Mouse (Mus musculus) mouse embryonic stem cell (cell line): Measurements from ENCODE around the gene Endov.

Experiments
- in situ Hi-C, 2 experiments: fragments of 300-500 bp; cut with MboI; formaldehyde crosslinking; loops; 1 replicate in 1 of 2; 3 replicates in 1 of 2; pipeline ENCODE4 v1.14.3; 2019 to 2020; ENCODE audit warnings: low sequenced_read_pairs in 2 of 2, low pct_unique_long_range_greater_than_20kb in 1 of 2, mixed read lengths in 1 of 2; ENCODE audit not compliant: unreplicated experiment in 1 of 2

The Endov gene

DNA sequence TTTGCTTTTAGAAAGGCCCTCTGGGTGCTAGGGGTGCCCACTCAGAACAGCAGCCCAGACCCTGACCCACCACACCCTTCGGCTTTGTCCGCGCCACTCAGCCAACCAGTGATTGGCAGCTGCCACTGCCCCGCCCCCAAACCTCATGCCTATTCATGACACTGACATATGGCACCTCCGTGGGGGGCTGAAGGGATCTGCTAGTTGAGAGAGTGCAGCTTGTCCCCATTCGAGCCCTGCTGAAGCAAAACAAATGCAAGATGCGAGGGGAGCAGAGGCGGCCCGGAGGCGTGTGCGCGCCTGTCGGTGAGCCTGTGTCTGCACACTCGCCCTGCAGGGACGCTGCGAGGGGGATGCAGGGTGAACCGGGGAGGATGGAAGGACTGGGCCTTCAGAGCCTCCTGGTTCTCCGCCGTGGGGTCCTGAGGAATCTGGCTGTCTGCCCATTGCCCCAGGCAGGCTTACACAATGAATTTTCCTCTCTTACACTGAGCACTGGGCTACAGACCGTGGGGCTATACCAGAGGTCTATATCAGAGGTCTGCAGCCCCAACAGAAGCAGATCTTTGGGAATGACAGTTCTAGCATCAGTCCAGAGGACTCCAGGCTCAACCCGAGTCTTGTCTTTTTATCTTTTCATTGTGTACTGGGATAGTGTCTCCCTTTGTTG is 24.0 kb downstream of the Endov start:
- in situ Hi-C loops: loop anchor here in 1 of 2 experiments (10.0 kb wide), 1 partner anchor 390 kb away; no protein-coding TSS in a partner anchor

DNA sequence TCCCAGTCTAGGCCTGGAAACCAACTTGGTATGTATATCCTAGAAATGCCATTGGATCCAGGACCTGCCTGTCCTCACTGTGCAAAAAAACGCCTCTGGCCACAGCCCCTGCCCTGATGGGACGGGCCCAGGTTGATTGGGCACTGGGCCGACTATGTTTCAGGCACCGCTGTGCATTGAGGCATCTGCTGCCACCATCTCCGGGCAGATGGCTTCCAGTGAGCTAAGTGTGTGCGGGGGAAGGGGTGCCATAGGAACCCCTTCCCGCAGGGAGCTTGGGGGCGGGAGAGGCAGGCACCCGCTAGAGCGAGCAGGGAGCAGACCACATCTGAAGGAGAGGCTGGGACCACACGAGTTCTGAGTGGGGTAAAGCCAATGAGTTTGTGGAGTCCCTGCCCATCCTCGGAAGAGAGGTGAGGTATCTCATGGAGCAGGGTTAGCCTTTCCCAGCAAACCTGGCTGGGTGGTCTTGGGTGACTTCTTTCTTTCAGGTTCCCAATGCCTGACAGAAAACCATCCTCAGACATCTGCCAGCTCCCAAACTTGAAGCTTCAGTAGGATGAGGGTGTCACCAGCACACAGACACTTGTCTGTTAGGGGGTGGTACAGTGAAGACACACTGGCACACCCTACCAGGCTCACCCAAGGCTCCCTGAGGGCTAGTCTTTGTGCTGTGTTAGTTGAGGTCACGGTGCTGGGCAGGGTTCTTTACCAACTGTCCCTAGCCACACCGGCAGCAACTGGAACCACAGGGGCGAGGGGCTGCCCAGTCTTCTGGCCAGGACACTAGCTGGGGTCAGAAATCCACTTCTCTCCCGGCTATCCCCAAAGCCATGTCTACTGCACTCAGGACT is 24.9 kb downstream of the Endov start:
- in situ Hi-C loops: loop anchor here in 1 of 2 experiments (10.0 kb wide), 1 partner anchor 389 kb away; no protein-coding TSS in a partner anchor

DNA sequence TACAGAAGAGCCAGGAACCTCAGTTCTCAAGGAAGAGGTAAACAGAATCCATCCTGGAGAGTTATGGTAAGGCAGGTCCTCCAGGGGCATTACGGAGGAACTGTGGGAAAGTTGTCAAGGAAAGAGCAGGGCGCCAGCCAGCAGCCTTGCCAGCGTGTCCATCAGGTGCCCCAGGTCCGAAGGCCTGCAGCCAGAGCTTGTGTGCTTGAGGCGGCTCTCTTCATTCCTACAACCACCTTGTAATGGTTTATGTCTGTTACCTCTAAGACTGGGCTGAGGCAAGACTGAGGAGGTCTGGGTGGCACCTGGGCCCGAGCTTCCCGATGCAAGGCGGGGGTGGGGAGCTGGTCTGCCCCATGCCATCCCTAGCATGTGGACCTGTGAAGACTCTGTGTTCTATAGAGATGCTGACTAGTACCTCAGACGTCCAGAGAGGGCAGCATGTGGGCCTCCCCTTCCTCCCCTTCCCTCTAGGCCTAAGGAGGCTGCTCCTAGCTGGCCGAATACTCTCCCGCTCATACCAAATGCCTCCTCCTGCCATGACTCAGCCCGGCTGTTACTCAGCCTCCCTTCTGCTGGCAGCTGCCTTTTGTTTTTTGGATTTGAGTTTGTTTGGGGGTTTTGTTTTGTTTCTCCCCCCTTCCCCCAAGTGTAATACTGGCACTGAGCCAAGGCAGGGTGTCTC is 25.7 kb downstream of the Endov start:
- in situ Hi-C loops: loop anchor here in 1 of 2 experiments (10.0 kb wide), 1 partner anchor 388 kb away; no protein-coding TSS in a partner anchor

DNA sequence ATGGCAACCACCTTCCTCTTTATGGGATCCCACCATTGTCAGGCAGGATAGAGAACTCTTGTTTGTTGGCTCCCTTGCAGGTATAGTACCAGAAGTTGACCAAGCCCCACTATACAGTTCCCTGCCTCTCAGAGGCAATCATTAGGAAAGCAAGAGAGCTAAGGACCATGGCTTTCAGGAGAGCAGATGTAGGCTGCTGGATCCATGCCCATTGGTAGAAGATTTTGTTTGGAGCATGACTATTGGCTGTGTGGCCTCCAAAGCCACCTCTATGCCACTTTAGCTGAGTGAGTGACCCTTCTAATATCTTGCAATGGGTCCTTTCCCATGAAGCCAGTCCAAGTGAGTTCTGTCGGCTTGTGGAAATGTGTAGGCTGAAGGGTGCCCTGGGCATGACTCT is 28.2 kb downstream of the Endov start:
- in situ Hi-C loops: loop anchor here in 1 of 2 experiments (10.0 kb wide), 1 partner anchor 385 kb away; no protein-coding TSS in a partner anchor

DNA sequence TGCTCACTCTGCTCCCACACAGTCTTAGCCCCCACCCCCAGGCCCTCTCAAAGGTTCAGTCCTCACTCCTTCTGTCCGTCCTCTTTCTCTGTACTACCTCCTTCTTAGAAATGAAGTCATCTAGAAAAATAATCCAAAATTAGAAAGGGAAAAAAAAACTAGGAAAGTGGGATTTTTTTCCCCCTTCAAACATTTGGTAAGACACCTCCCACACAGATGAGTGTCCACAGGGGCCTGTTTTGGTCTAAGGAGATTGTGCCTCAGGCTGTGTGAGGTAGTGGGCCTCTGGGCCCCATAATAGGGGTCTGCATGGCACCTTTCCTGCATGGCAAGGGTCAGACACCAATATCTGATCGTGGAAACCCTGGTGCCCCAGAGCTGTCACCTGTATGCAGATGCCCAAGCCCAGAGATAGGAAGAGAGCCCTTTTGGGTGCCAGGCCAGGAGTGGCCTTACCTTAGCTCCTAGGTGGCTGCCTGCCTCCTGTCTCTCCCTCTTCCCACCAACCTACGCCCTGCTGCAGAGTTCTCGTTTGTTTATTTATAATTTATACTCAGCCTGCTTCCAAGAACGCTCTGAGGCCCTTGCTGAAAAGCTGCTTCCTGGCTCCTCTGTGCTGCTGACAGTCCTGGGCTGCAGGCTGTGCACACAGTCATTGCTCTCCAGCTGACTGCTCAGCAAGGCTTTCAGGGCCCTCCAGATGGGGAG is 29.0 kb downstream of the Endov start:
- in situ Hi-C loops: no loop called here

DNA sequence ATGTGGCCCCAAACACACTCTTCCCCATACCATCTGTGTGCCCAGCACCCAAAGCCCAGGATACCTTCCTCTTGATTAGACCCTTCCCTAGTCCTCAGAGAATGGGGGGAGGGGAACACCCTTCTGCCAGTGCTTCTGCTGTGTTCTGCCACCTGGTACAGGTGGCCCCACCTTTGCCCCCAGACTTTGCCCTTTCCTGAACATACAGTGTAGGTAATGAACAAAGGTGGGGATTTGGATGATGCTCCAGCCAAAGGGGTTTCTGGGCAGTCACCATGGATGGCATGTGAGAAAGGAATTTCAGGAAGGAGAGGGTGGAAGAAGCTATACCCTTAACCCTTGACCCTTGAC is 29.5 kb downstream of the Endov start:
- in situ Hi-C loops: no loop called here

DNA sequence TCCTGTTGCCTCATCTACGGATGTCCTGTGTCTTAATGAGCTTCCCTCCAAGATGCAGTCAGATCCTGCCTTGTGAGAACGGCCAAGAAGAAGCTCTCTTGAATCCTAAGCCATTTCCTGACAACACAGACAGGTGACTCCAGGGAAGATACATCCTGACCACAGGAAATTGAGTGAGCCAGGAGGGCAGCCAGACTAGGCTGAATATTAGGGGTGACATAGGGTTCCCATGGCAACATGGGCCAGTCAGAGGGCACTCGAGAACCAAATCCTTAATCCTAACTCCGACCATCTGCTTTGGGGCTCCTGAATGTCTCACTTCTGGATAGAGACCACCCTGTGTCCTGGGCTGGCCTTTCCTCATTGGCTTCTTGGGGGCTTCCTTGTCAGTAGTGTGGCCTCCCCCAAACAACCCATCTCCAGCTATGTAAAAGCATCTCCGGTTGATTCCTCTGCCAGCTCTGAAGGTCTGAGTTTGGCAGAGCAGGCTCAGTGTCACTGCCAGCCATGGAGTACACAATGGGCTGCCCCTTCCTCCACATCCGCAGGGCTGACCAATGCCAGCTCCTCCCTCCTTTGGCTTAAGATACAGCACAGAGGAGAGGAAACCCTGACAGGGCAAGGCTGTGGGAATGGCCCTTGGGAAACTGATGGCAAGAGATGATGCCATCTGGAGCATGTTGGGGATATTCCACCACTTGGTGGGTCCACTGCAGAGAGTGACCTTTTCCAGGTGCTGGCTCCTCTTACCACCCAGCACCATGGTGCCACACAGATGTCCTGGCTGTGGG is 31.0 kb downstream of the Endov start:
- in situ Hi-C loops: no loop called here

DNA sequence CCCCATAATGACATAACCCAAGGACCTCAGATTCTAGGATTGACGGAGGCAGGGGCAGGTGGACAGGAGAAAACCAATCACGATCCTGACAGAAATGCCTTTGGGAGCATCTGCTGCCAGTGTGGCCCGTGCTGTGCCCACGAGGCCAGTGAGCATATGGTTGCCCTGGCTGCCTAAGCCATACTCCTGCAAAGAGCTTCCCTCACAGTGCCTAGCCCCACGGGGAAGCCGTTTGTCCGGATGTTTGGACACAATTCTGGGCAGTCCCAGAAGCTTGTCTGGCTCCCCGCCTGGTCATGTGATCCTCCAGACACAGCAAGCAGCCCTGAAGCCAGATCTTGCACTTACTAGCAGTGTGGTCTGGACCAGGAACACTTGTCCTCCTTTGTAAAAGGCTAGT is 31.6 kb downstream of the Endov start:
- in situ Hi-C loops: no loop called here

DNA sequence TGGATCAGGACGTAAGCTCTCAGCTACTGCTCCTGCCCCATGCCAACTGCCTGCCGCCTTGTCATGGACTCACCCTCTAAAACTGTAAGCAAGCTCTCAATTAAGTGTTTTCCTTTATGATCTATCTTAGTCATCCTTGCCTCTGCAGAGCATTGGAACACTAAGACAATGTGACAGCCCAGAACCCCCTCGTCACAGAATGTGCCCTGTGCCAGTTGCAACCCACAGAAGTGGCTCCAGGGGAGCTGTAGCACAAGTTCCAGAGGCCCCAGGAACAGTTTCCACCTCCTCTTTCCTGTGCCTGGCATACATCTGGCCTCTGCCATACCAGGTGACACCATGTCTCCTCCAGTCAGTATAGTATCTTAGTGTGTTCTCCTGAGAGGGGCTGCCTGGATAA is 32.2 kb downstream of the Endov start:
- in situ Hi-C loops: no loop called here

DNA sequence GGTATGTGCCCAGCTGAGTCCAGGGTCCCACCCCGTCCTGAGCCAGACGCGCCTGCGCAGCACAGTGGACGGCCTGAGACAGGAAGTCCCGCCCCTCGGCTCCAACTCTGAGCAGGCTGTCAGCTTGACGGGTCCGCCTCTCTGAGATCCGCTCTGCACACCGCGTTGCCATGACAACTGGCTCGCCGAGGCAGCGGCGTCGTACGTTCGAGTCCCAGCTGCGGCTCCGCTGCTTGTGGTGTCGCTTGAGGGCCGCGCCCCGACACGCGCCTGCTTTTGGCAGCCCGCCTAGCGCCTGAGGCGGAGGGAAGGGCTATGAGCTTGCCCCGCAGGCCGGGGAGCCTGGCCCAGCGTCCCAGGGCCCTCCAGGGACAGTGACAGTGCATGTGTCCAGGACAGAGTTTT is 33.4 kb downstream of the Endov start:
- in situ Hi-C loops: no loop called here

DNA sequence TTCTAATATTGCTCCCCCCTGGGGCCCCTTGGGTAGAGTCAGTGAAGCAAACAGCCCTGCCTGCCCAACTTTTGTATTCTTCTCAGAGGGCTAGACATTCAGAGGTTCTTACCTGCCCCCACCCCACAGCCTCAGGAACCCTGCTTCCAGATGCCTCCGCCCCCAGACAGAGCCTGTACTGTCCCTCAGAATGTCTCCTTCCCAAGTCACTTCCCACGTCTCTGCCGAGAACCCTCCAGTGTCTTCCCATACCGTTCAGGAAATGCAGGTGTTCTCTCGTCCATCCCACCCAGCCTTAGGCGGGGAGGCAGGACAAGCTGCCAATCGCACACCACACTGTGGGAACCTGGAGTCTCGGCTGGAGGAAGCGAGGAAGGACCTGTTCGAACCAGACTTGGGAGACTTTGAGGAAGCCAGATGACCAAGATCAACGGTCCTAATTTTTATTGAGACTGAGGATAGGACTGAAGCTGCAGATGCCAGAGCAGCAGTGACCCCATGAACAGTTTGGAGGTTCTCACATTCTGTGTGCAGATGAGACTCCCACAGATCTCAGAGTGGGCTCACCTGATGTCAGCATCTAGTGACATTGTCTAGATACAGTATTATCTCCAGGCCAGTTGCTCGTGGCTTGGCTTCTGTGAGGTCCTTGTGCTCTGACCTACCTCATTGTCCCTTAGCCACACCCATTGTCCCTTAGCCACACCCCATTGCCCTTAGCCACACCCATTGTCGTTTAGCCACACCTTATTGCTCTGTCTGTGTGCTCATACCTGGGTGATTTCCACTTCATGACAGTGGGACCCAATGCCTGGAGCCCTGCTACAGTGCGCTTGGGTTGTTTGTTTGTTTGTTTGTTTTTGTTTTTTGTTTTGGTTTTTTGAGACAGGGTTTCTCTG is 35.2 kb downstream of the Endov start:
- in situ Hi-C loops: no loop called here

DNA sequence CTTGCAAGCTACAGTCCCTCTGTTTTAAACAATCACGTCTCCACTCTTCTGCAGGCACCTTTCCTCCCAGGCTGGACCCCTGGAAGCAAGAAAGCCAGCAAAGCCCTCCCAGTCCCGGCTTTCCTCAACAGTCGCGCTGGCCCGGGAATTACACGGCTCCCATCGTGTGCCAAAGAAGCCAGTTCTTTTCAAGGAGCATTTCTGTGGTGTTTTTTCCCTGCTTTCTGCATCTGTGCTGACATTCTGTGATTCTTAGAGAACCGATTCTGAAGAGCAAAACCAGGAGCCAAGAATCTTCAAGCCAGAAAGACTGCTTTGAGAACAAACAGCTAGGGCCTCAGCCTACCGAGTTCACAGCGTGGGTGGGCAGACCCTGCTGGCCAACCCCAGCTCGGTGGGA is 37.8 kb downstream of the Endov start:
- in situ Hi-C loops: no loop called here

DNA sequence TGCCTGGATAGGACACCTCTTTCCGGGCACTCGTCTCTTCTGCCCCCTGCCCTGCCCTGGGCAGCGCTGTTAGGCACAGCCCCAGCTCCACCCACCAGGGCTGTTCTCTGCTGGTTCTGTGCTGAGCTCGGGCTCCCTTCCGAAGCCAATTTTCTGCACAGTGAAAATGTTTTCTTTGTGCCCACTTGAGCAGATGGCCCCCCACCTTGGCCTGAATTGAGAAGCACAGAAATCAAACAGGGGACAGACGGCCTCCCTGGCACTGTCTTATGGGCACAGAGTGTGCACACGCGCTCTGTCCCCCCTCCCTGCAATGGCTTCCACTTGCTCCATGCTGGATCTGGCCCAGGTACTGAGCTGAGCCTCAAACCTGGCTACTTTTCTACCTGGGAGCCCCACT is 41.3 kb downstream of the Endov start:
- in situ Hi-C loops: no loop called here

DNA sequence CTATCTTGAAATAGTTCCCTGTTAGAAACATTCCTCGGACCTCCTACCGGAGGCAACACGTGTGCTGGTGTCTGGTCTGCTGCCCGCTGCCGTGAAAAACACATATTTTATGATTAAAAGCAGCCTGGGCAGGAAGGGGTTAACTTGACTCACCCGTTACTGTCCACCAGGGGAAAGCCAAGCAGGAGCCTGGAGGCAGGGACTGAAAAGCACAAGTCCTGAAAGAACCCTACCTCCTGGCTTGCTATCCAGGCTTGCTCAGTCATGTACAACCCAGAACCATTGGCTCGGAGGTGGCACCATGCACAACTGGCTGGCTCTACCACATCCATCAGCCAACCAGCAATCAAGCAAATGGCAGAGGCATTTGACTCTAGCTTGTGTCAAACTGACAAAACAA is 42.6 kb downstream of the Endov start:
- in situ Hi-C loops: no loop called here

DNA sequence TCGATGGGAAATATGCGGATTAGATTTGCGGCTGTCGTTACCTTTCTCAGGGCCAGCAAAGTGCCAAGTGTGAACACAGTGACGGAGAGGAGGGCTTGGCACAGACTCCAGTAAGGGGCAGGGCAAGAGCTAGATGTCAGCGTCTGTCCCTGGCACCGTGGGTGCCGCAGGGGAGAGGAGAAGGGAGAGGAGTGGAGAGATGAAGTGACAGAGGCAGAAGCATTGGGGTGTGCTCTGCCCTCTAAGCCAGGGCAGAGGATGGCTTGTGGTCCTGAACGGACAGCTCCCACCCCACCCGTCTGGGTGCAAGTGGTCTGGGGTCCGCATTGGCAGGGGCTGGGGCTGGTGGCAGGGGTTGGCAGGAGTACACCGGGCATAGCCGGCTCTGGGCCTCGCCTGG is 48.8 kb downstream of the Endov start:
- in situ Hi-C loops: no loop called here

DNA sequence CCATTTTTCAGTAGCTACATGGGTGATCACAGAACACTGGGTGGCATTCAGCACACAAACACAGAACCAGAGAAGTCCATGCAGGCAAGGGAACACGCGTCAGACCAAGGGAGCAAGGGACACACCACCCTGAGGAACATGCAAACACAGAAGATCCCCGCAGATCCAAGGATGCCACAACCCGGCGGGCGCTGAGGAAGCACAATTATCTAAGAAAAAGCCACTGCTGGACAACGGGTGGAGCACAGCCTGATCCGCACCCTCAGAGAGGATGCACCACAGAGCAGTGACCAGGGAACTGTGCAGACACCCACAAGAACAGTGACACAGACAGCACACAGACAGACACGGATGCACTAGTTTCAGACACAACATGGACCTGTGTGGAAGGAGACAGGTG is 49.4 kb downstream of the Endov start:
- in situ Hi-C loops: no loop called here

DNA sequence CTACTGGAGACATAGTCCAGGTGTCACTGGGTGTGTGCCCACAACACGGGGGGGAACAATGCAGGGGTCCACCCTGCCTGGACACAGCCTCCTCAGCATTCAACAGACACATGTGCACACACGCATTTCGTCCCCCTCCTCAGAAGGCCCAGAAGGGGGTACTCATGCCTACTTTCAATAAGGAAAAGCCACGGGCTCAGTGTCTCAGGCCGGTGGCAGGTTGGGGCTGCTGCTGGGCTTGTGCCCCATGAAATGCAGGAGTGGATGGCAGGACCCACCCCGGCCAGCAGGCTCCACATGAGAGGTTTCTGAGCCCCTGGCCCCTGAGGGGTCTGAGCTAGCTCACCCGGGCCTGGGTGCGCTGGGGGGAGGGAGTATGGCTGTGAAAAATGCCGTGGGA is 49.9 kb downstream of the Endov start:
- in situ Hi-C loops: no loop called here
